Mouse (Mus musculus) duodenum, adult 2 months (tissue): ENCODE results near the gene Gm32717. TPM values are rescaled to one million over a fixed set of nuclear protein-coding genes. Genes with fewer than 3 reads are reported as not detected.

Experiments used
- polyA plus RNA-seq: library from polyadenylated mRNA; depleted of rRNA; stranded (reverse); fragments of >200 nt; gene quantifications from 2 replicates; pipeline ENCODE4 v1.2.3, GENCODE M21; 2012; ENCODE audit warnings: low replicate concordance; rRNA removed

The Gm32717 gene
- polyA plus RNA-seq: not detected in 2 replicates

GRCm38 (mm10) chr10:118240680-118241079, at the start of gene Gm32717:
Gm32717 (minus strand) TSS chr10:118240780.

GRCm38 (mm10) chr10:118258388-118258787, 17.8 kb upstream of the Gm32717 start, which contains the start of gene Gm32802:
Gm32802 (plus strand) TSS chr10:118258688.

GRCm38 (mm10) chr10:118204642-118205041, 35.9 kb downstream of the Gm32717 start, which contains the start of gene Il22:
Il22 (plus strand) TSS chr10:118204942.

Other genes starting within 250 kb of the Gm32717 start
- 0.43 and 0.48 TPM in 2 replicates for gene Mdm1, start 99.0 kb downstream of the Gm32717 start, polyA plus RNA-seq
- 0.09 TPM in 1 of 2 replicates, not detected in the other for gene Il22, start 35.8 kb downstream of the Gm32717 start, polyA plus RNA-seq
- not detected in 2 replicates for gene Gm32802, start 17.9 kb upstream of the Gm32717 start, polyA plus RNA-seq
- gene Iltifb, start 54.3 kb upstream of the Gm32717 start, polyA plus RNA-seq: 0.13 TPM in 1 of 2 replicates, not detected in the other
- not detected in 2 replicates for gene Gm9040, start 86.2 kb upstream of the Gm32717 start, polyA plus RNA-seq
- not detected in 2 replicates for gene Gm9044, start 91.6 kb upstream of the Gm32717 start, polyA plus RNA-seq
- not detected in 2 replicates for gene Gm9045, start 97.1 kb upstream of the Gm32717 start, polyA plus RNA-seq
- not detected in 2 replicates for gene Gm9046, start 102.5 kb upstream of the Gm32717 start, polyA plus RNA-seq
- gene Gm9048, start 107.9 kb upstream of the Gm32717 start, polyA plus RNA-seq: not detected in 2 replicates
- gene Gm9049, start 113.3 kb upstream of the Gm32717 start, polyA plus RNA-seq: not detected in 2 replicates
- not detected in 2 replicates for gene Ifng, start 200.3 kb upstream of the Gm32717 start, polyA plus RNA-seq